Mouse (Mus musculus): ENCODE measurements around the gene Fam118a.
A peak's percentile ranks its signal among the peaks of the same experiment; 100 is the strongest.

GRCm38 (mm10) chr15:84995967-84996366 is 32.8 kb upstream of the Fam118a start:
- TF ChIP-seq CTCF (IDR thresholded peaks at IDR 0.05; ENCODE audit: borderline replicate concordance, extremely low read depth, insufficient read depth, insufficient read length) (peak; percentile 67), POLR2A (IDR thresholded peaks at IDR 0.05; ENCODE audit: borderline replicate concordance, extremely low read depth, insufficient read depth, insufficient read length, poor library complexity, severe bottlenecking) (no peak)
